Mouse (Mus musculus): ENCODE data around the gene Tmem117.

DNA sequence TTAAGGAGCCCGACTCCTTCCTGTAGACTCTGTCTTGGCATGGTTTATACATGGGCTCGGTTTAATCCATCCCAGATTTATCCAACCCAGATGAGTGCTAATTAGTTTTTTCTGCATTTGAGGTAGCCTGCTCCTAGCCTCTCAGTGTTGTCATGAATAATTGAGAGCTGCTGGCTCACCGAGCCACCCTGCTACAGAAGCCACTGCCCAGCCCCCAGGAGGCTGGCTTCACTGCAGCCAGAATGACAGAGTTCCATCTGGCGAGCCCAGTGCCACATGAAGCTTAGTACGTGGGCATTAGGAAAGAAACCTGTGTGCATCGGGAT, 30.0 kb downstream of the Tmem117 start:
- TF ChIP-seq CTCF (IDR thresholded peaks at IDR 0.05; ENCODE audit: control insufficient read depth, insufficient read depth, insufficient replicate concordance, low read depth, low read length) (no peak), POLR2A (IDR thresholded peaks at IDR 0.05; ENCODE audit: control insufficient read depth, low read depth, low read length) (no peak)

Data from testis, adult 2 months (tissue).